ENCODE assay signal across 7 mouse cellular contexts in the genomic region with DNA sequence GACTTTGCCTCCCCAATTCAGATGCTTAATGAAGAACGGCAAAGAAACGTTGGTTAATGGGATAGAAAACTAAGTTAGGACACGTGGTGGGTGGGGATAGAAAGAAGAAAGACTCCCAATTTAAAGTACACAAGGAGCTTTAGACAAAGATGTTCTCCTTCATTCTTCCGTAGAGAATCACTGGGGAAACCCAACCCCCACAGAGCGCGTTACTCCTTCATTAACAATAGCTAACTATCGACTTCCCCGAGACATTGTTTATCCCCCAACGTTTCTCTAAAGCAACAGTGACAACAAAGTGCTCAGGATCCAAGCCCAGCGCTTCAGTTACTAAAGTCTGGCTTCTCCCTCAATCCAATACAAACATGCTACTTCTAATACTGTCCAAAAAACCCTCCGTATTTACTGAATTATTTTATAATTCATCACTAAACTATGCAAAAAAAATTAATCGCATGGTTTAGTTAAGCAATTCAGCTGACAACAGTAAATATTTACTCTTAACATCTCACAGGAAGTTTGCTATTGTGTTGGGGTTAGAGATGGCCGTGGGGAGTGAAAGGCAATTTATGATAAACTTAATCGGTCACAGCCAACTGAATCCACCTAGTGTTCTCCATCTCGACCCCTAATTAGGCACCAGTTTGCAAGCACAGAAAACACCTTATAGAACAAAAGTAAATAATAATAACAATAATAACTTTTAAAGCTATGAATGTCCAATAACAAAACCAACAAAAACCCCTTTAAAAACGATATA. TPM values are rescaled to one million over a fixed set of nuclear protein-coding genes. Genes with fewer than 3 reads are reported as not detected.
DNase-seq lines count a peak whose midpoint lies in the region; ATAC-seq and TF ChIP-seq lines count a peak whose summit lies in the region.

No protein-coding gene starts in this region.

- H3K9ac ChIP-seq in ES-E14 (ENCODE audit: insufficient read depth, low read depth, low read length, poor library complexity, severe bottlenecking) = no peak overlapping the region
- peak overlapping the region; percentile 97 for H3K9ac ChIP-seq in heart, embryonic 15.5 days
- H3K9ac ChIP-seq in liver, embryonic 16.5 days (ENCODE audit: low read depth, low read length) = no peak overlapping the region

- WGBS in heart, embryonic 15.5 days = 3% methylated on average over 16 of the region's 16 CpGs
- WGBS in liver, embryonic 16.5 days (ENCODE audit: insufficient replicate concordance) = 6% methylated on average over 16 of the region's 16 CpGs

- H3K27ac ChIP-seq in ES-E14 (ENCODE audit: insufficient read depth, low read depth, low read length, poor library complexity, severe bottlenecking) = no peak overlapping the region
- H3K27ac ChIP-seq in heart, embryonic 15.5 days = no peak overlapping the region; the same call in 1 of the 2 replicates
- H3K27ac ChIP-seq in liver, embryonic 16.5 days (ENCODE audit: low read length) = no peak overlapping the region

- peak overlapping the region; percentile 90 for H3K4me2 ChIP-seq in heart, embryonic 15.5 days
- H3K4me2 ChIP-seq in liver, embryonic 16.5 days (ENCODE audit: low read depth, low read length) = peak overlapping the region; percentile 59

- in situ Hi-C loops in ES-E14 (cut with MboI; ENCODE audit: low sequenced_read_pairs in 2 of 2, unreplicated experiment in 2 of 2) = no loop called here

- H3K9me3 ChIP-seq in ES-E14 (ENCODE audit: control insufficient read depth, insufficient read depth, low read depth, low read length) = no peaks in the 10 kb centered on the region
- H3K9me3 ChIP-seq in heart, embryonic 15.5 days (replicated peaks) = no peaks in the 10 kb centered on the region
- H3K9me3 ChIP-seq in liver, embryonic 16.5 days (replicated peaks; ENCODE audit: control insufficient read depth, low read length) = no peaks in the 10 kb centered on the region

- no peaks in the 10 kb centered on the region for H3K36me3 ChIP-seq in ES-E14 (ENCODE audit: control insufficient read depth, insufficient read depth, low read length, poor library complexity, severe bottlenecking)
- H3K36me3 ChIP-seq in heart, embryonic 15.5 days = no peaks in the 10 kb centered on the region
- no peaks in the 10 kb centered on the region for H3K36me3 ChIP-seq in liver, embryonic 16.5 days (ENCODE audit: control insufficient read depth, insufficient read depth)

- no peak for ATAC-seq in heart, embryonic 15.5 days (replicated peaks; ENCODE audit: insufficient number of reproducible peaks, insufficient read depth, low FRiP score, low read depth)
- ATAC-seq in liver, embryonic 16.5 days (ENCODE audit: low read depth) = no peak

- peak overlapping the region in 1 of 2 experiments; percentile 91; a peak in 2 of 4 replicates for H3K4me3 ChIP-seq in ES-E14 (ENCODE audit: insufficient read depth in 1 of 2, low read depth in 1 of 2, low read length in 2 of 2, poor library complexity in 1 of 2, severe bottlenecking in 1 of 2)
- H3K4me3 ChIP-seq in heart, embryonic 15.5 days = peak overlapping the region; percentile 97
- H3K4me3 ChIP-seq in liver, embryonic 16.5 days (ENCODE audit: low read depth, low read length) = no peak overlapping the region

- DNase-seq in 3T3-L1 (ENCODE audit: low read depth, low spot score) (peak; percentile 36), ES-E14 (ENCODE audit: low read depth, low spot score) (no peak)
- no peak for DNase-seq in gastrocnemius, postnatal 4 days (ENCODE audit: low spot score in 2 of 2)
- no peak for DNase-seq in cerebellum, adult 11-12 months
- no peak for DNase-seq in layer of hippocampus, postnatal 25 days (ENCODE audit: extremely low spot score in 1 of 2, low spot score in 1 of 2)

- H3K27me3 ChIP-seq in heart, embryonic 15.5 days = no peaks in the 10 kb centered on the region
- peaks cover 50% of the 10 kb centered on the region for H3K27me3 ChIP-seq in liver, embryonic 16.5 days (ENCODE audit: control insufficient read depth, insufficient read depth, low read depth, low read length)

- H3K4me1 ChIP-seq in ES-E14 (ENCODE audit: control insufficient read depth in 2 of 2, insufficient read depth in 2 of 2, low read length in 2 of 2, poor library complexity in 1 of 2) = peaks cover 0 to 12% of the 10 kb centered on the region in 2 experiments; a peak in 2 of 4 replicates
- H3K4me1 ChIP-seq in heart, embryonic 15.5 days (replicated peaks) = peaks cover 16% of the 10 kb centered on the region
- no peaks in the 10 kb centered on the region for H3K4me1 ChIP-seq in liver, embryonic 16.5 days (ENCODE audit: control insufficient read depth, low read depth, low read length)

TF ChIP-seq in ES-E14, 5 proteins besides CTCF, POLR2A, EP300 and RAD21:
- TF ChIP-seq HCFC1 (IDR thresholded peaks at IDR 0.05; ENCODE audit: borderline replicate concordance, insufficient read depth, low read length) (no peak), MAFK (IDR thresholded peaks at IDR 0.05; ENCODE audit: insufficient read depth, low read depth, low read length) (no peak), CHD2 (IDR thresholded peaks at IDR 0.05; ENCODE audit: low read depth, low read length) (peak; percentile 24; the same call in 1 of the 2 replicates)

RNA-seq across cellular contexts. Expression of gene Igf2bp2, which starts 2.5 kb away (rescaled TPM):
- 24.3 and 25.6 TPM in 2 replicates for total RNA-seq in ES-E14 (2012; rRNA removed)
- 34.5 and 43.1 TPM in 2 replicates for polyA plus RNA-seq in heart, embryonic 15.5 days (2015; fragmentation: Nextera tagmentation; extraction: Ambion mirVana)
- 8.3 and 8.5 TPM in 2 replicates for polyA plus RNA-seq in liver, embryonic 16.5 days (2015; fragmentation: Nextera tagmentation; extraction: Ambion mirVana)
- 10 to 100 TPM; 32.2 to 33.8 TPM for total RNA-seq in gastrocnemius, postnatal 4 days (2021)
- under 1 TPM; 0.33 to 0.42 TPM for total RNA-seq in layer of hippocampus, postnatal 25 days (2021)

Comparison
In these comparisons a context has a peak if more than half of its experiments do, and no peak if none do; other contexts are left out.
1. RNA of gene Igf2bp2, which starts 2.5 kb away (total RNA-seq): 32.2 to 33.8 TPM in gastrocnemius, postnatal 4 days and 24.3 to 25.6 TPM in ES-E14; 0.33 to 0.42 TPM in layer of hippocampus, postnatal 25 days; every median in the first group is over 10 times any median in the second.